Mouse (Mus musculus): ENCODE data around the gene Ttc17. TPM values are rescaled to one million over a fixed set of nuclear protein-coding genes. Genes with fewer than 3 reads are reported as not detected.

Gene Ttc17
- polyA plus RNA-seq (2011; ENCODE audit: insufficient read depth, insufficient read length, low read depth, missing spikeins), result 18.4 and 21.9 TPM in 2 replicates

DNA sequence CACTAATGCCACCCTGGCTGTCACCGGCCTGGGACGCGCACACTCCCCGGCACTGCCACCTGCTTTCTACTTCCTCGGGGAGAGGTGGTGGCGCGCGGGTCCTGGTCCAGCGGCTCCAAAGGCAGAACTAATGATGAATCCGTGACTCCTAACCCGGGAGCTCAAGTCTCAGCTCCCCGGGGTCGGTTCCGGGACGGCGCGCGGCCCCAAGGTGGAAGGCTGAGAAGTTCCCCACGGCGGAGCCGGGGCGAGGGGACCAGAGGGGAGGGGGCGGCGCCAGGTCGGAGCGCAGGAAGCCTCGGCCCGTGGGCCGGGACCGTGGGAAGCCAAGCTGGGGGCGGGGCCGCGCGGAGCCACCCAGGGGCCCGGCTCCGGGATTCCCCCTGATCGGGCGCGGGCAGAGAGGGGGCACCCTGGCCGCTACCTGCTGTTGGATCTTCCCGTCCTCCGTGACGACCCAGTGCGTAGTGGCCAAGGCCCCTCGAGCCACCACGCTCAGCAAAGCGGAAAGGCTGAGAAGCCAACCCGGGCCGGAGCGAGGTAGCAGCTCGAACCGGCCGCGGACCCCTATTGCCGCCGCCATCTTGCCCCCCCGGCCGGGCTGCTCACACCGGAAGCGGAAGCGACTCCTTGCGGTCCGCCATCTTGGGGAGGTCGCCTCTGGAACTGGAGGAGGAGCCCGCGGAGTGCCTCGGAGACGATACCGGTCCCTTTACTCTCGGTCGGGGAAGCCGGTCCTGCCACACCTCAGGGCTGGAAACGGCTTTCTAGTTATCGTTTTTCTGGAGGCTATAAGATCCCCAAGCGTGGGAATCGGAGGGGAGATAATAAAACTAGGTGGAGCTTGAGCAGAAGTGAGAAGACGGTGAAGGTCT, at the start of gene Ttc17:
Ttc17 (minus strand) TSS at position 607 of the 875 bp plus-strand sequence.
- no peaks in the 10 kb centered on the region for H3K27me3 ChIP-seq (ENCODE audit: control insufficient read depth, insufficient read depth, low read length, poor library complexity, severe bottlenecking)
- H3K4me3 ChIP-seq (ENCODE audit: low read depth, low read length), result peak within 1 kb of the TSS; percentile 100
- peak within 1 kb of the TSS; percentile 78 for H3K27ac ChIP-seq (ENCODE audit: insufficient read depth, low read length)
- H3K9ac ChIP-seq (ENCODE audit: low read depth, poor library complexity, severe bottlenecking), result peak within 1 kb of the TSS; percentile 96
- peaks cover 10% of the 10 kb centered on the region for H3K36me3 ChIP-seq (ENCODE audit: control insufficient read depth, insufficient read depth, low read length, poor library complexity, severe bottlenecking)
- H3K9me3 ChIP-seq (replicated peaks; ENCODE audit: control insufficient read depth, insufficient read depth, low read length, poor library complexity, severe bottlenecking), result no peaks in the 10 kb centered on the region
- TF ChIP-seq CTCF (IDR thresholded peaks at IDR 0.05; ENCODE audit: low read depth, low read length) (no peak), EP300 (IDR thresholded peaks at IDR 0.05; ENCODE audit: insufficient read depth, low read depth, low read length) (no peak), POLR2A (IDR thresholded peaks at IDR 0.05; ENCODE audit: insufficient read depth, low read length) (peak; percentile 49)
- no peaks in the 10 kb centered on the region for H3K4me1 ChIP-seq (ENCODE audit: control insufficient read depth, insufficient read depth, low read length)

DNA sequence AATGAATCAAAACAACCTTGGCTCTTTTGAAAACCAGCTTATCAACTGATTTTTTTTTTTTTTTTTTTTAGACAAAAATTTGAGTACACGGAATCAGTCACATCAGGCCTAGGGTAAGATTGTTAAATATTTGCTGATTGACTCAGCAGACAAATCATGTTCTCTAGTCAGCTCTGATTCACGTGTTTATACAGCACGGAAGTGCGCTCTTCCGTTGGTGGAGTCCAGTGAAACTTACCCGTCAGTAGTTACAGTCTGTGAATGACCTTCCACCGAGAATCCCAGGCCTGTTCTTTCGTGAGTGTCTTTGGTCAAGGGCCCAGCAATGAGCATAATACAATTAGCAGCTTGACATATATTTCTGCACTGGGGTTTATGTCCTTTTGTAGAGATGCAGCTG, 43.2 kb upstream of the Ttc17 start:
- no peak overlapping the region for H3K27ac ChIP-seq (ENCODE audit: insufficient read depth, low read length)
- H3K4me3 ChIP-seq (ENCODE audit: low read depth, low read length), result no peak overlapping the region
- H3K27me3 ChIP-seq (ENCODE audit: control insufficient read depth, insufficient read depth, low read length, poor library complexity, severe bottlenecking), result no peaks in the 10 kb centered on the region
- no peak for TF ChIP-seq POLR2A (IDR thresholded peaks at IDR 0.05; ENCODE audit: insufficient read depth, low read length)
- TF ChIP-seq EP300 (IDR thresholded peaks at IDR 0.05; ENCODE audit: insufficient read depth, low read depth, low read length), result no peak
- TF ChIP-seq CTCF (IDR thresholded peaks at IDR 0.05; ENCODE audit: low read depth, low read length), result no peak
- no peaks in the 10 kb centered on the region for H3K9me3 ChIP-seq (replicated peaks; ENCODE audit: control insufficient read depth, insufficient read depth, low read length, poor library complexity, severe bottlenecking)
- no peaks in the 10 kb centered on the region for H3K4me1 ChIP-seq (ENCODE audit: control insufficient read depth, insufficient read depth, low read length)
- no peak overlapping the region for H3K9ac ChIP-seq (ENCODE audit: low read depth, poor library complexity, severe bottlenecking)
- no peaks in the 10 kb centered on the region for H3K36me3 ChIP-seq (ENCODE audit: control insufficient read depth, insufficient read depth, low read length, poor library complexity, severe bottlenecking)

DNA sequence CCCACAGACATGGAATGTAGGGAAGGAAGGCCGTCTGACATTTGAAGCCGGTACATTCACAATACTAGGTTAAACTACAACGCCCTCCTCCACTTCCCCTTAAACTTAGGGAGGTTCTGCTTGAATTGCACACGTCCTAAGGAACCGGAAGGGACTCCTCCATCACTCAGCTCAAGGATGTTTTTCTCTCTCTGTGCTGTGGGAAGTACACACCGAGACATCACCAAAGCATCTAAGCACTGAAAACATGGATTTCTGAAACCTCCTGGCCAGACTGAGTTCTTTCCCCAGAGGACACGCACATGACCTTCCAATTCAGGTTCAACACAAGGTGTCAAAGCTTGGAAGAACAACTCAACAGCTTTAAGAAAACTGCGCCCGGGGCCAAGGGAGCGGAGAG, 30.5 kb upstream of the Ttc17 start:
- Histone ChIP-seq H3K9me3 (replicated peaks; ENCODE audit: control insufficient read depth, insufficient read depth, low read length, poor library complexity, severe bottlenecking) (no peaks in the 10 kb centered on the region), H3K4me1 (ENCODE audit: control insufficient read depth, insufficient read depth, low read length) (no peaks in the 10 kb centered on the region), H3K27me3 (ENCODE audit: control insufficient read depth, insufficient read depth, low read length, poor library complexity, severe bottlenecking) (no peaks in the 10 kb centered on the region), H3K4me3 (ENCODE audit: low read depth, low read length) (peak overlapping the region; percentile 98), H3K27ac (ENCODE audit: insufficient read depth, low read length) (no peak overlapping the region), H3K36me3 (ENCODE audit: control insufficient read depth, insufficient read depth, low read length, poor library complexity, severe bottlenecking) (no peaks in the 10 kb centered on the region; the same call in 1 of the 2 replicates), H3K9ac (ENCODE audit: low read depth, poor library complexity, severe bottlenecking) (peak overlapping the region; percentile 87)
- TF ChIP-seq POLR2A (IDR thresholded peaks at IDR 0.05; ENCODE audit: insufficient read depth, low read length), result no peak
- TF ChIP-seq CTCF (IDR thresholded peaks at IDR 0.05; ENCODE audit: low read depth, low read length), result no peak
- no peak for TF ChIP-seq EP300 (IDR thresholded peaks at IDR 0.05; ENCODE audit: insufficient read depth, low read depth, low read length)

DNA sequence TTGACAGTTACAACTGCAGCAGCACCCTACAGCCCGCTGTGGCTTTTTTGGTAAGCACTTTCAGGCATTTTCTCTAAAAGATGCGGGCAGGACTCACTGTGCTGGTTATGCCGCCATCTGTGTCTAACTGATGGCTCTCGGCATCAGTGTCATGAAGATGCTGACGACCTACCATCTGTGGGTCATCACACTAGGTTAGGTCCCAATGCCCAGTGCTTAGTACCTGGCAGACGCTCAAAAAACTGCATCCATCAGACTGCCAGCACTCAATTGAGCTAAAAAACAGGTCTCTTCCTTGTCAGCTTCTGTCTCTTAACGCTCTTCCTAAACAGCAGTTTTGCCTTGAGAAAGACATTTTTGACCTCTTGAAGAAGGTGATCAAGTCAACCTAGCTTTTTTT, 29.0 kb upstream of the Ttc17 start:
- Histone ChIP-seq H3K9ac (ENCODE audit: low read depth, poor library complexity, severe bottlenecking) (no peak overlapping the region), H3K4me1 (ENCODE audit: control insufficient read depth, insufficient read depth, low read length) (no peaks in the 10 kb centered on the region), H3K27me3 (ENCODE audit: control insufficient read depth, insufficient read depth, low read length, poor library complexity, severe bottlenecking) (no peaks in the 10 kb centered on the region), H3K9me3 (replicated peaks; ENCODE audit: control insufficient read depth, insufficient read depth, low read length, poor library complexity, severe bottlenecking) (no peaks in the 10 kb centered on the region), H3K4me3 (ENCODE audit: low read depth, low read length) (no peak overlapping the region), H3K27ac (ENCODE audit: insufficient read depth, low read length) (no peak overlapping the region), H3K36me3 (ENCODE audit: control insufficient read depth, insufficient read depth, low read length, poor library complexity, severe bottlenecking) (no peaks in the 10 kb centered on the region; the same call in 1 of the 2 replicates)
- TF ChIP-seq POLR2A (IDR thresholded peaks at IDR 0.05; ENCODE audit: insufficient read depth, low read length), result no peak
- TF ChIP-seq CTCF (IDR thresholded peaks at IDR 0.05; ENCODE audit: low read depth, low read length), result no peak
- TF ChIP-seq EP300 (IDR thresholded peaks at IDR 0.05; ENCODE audit: insufficient read depth, low read depth, low read length), result no peak

DNA sequence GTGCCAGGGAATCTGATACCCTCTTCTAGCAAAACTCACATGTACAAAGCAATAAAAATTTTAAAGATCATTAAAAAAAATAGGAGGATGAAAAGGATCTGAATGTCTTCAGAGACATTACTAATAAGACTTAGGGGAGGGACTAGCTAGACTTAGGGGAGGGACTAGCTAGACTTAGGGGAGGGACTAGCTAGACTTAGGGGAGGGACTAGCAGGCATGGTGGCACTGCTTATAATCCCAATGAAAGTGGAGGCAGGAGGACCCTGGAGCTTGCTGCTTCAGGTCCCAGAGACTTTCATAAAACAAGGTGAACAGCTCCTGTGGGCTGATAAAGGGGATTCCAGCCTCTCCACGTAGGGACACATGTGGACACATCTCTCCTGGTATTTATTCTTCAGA, 28.3 kb upstream of the Ttc17 start:
- H3K36me3 ChIP-seq (ENCODE audit: control insufficient read depth, insufficient read depth, low read length, poor library complexity, severe bottlenecking), result no peaks in the 10 kb centered on the region; the same call in 1 of the 2 replicates
- no peak for TF ChIP-seq POLR2A (IDR thresholded peaks at IDR 0.05; ENCODE audit: insufficient read depth, low read length)
- no peak for TF ChIP-seq CTCF (IDR thresholded peaks at IDR 0.05; ENCODE audit: low read depth, low read length)
- TF ChIP-seq EP300 (IDR thresholded peaks at IDR 0.05; ENCODE audit: insufficient read depth, low read depth, low read length), result no peak
- H3K9me3 ChIP-seq (replicated peaks; ENCODE audit: control insufficient read depth, insufficient read depth, low read length, poor library complexity, severe bottlenecking), result no peaks in the 10 kb centered on the region
- no peak overlapping the region for H3K27ac ChIP-seq (ENCODE audit: insufficient read depth, low read length)
- H3K4me3 ChIP-seq (ENCODE audit: low read depth, low read length), result no peak overlapping the region
- H3K4me1 ChIP-seq (ENCODE audit: control insufficient read depth, insufficient read depth, low read length), result no peaks in the 10 kb centered on the region
- no peaks in the 10 kb centered on the region for H3K27me3 ChIP-seq (ENCODE audit: control insufficient read depth, insufficient read depth, low read length, poor library complexity, severe bottlenecking)
- no peak overlapping the region for H3K9ac ChIP-seq (ENCODE audit: low read depth, poor library complexity, severe bottlenecking)

DNA sequence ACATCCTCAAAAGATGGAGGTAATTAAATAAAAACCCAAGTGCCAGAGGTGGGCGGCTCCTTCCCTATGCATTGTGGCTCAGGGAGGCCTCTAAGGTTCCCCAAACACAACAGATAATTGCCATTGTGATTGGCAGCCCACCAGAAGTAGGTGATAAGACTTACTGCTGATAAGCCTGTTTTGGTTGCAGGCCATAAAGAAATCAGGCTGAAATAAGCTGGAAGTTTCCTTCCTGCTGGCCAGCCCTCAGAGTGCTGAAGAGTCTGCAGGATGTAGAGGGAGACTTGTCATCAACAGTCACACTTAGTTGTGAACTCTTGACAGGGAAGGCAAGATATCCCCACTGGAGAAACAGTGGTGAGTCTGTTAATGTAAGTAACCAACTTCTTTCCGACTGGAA, 25.7 kb upstream of the Ttc17 start:
- Histone ChIP-seq H3K4me3 (ENCODE audit: low read depth, low read length) (no peak overlapping the region), H3K27me3 (ENCODE audit: control insufficient read depth, insufficient read depth, low read length, poor library complexity, severe bottlenecking) (no peaks in the 10 kb centered on the region), H3K9me3 (replicated peaks; ENCODE audit: control insufficient read depth, insufficient read depth, low read length, poor library complexity, severe bottlenecking) (no peaks in the 10 kb centered on the region), H3K4me1 (ENCODE audit: control insufficient read depth, insufficient read depth, low read length) (no peaks in the 10 kb centered on the region), H3K9ac (ENCODE audit: low read depth, poor library complexity, severe bottlenecking) (no peak overlapping the region), H3K27ac (ENCODE audit: insufficient read depth, low read length) (no peak overlapping the region), H3K36me3 (ENCODE audit: control insufficient read depth, insufficient read depth, low read length, poor library complexity, severe bottlenecking) (peaks cover 12% of the 10 kb centered on the region; the same call in 1 of the 2 replicates)
- TF ChIP-seq EP300 (IDR thresholded peaks at IDR 0.05; ENCODE audit: insufficient read depth, low read depth, low read length) (no peak), POLR2A (IDR thresholded peaks at IDR 0.05; ENCODE audit: insufficient read depth, low read length) (no peak), CTCF (IDR thresholded peaks at IDR 0.05; ENCODE audit: low read depth, low read length) (no peak)
